Comparison of ENCODE assay signal across 27 mouse cellular contexts in genomic region chr15:9335341-9335740, GRCm38 (mm10). TPM values are rescaled to one million over a fixed set of nuclear protein-coding genes. Genes with fewer than 3 reads are reported as not detected.
"Had no signal": no experiment of that assay in that cellular context is flagged by ENCODE, and none has a peak within 500 bp of the region (broad histone marks: within the 10 kb centered on the region; RNA-seq: fewer than 3 reads in every experiment).

Gene Ugt3a2, plus strand, starts transcription at chr15:9335550.

- H3K27ac ChIP-seq: limb, embryonic 12.5 days; limb, embryonic 15.5 days; liver, embryonic 12.5 days; liver, embryonic 15.5 days; stomach, postnatal 0 days had no signal

- DNase-seq: left cerebral cortex, postnatal 4 days; lung, adult 2 months; lung, postnatal 14 days; lung, postnatal 4 days; midbrain, embryonic 14.5 days; thymus, adult 2 months; thymus, postnatal 25 days had no signal

- H3K4me2 ChIP-seq: limb, embryonic 12.5 days; limb, embryonic 15.5 days; liver, embryonic 12.5 days; liver, embryonic 15.5 days; midbrain, embryonic 11.5 days had no signal

- H3K4me1 ChIP-seq: limb, embryonic 12.5 days; limb, embryonic 15.5 days; liver, embryonic 12.5 days; liver, embryonic 15.5 days had no signal

- H3K9ac ChIP-seq: limb, embryonic 12.5 days; limb, embryonic 15.5 days; liver, embryonic 12.5 days; liver, embryonic 15.5 days had no signal

- H3K27me3 ChIP-seq: limb, embryonic 12.5 days; limb, embryonic 15.5 days; liver, embryonic 12.5 days; liver, embryonic 15.5 days had no signal

- H3K4me3 ChIP-seq: limb, embryonic 12.5 days; limb, embryonic 15.5 days; liver, embryonic 12.5 days; liver, embryonic 15.5 days had no signal

- ATAC-seq: intestine, postnatal 0 days; liver, embryonic 12.5 days had no signal

- H3K36me3 ChIP-seq: limb, embryonic 12.5 days; limb, embryonic 15.5 days; liver, embryonic 12.5 days; liver, embryonic 15.5 days had no signal

- H3K9me3 ChIP-seq: limb, embryonic 12.5 days; limb, embryonic 15.5 days; liver, embryonic 12.5 days; liver, embryonic 15.5 days had no signal

RNA-seq across cellular contexts. Expression of gene Ugt3a2, which starts in this region (rescaled TPM):
- total RNA-seq: layer of hippocampus, adult 8-10 months; layer of hippocampus, postnatal 10 days; left cerebral cortex, adult 8-10 months; left cerebral cortex, postnatal 14 days; left cerebral cortex, postnatal 4 days; megakaryocyte progenitor cell, adult 5-6 weeks; megakaryocyte-erythroid progenitor cell, adult 5-6 weeks; midbrain, postnatal 0 days had no signal
- polyA plus RNA-seq: intestine, embryonic 14.5 days; intestine, postnatal 0 days; limb, embryonic 12.5 days; limb, embryonic 15.5 days; lung, embryonic 16.5 days; midbrain, embryonic 11.5 days; midbrain, embryonic 14.5 days; midbrain, postnatal 0 days; neural tube, embryonic 11.5 days; neural tube, embryonic 14.5 days; small intestine, adult 2 months; stomach, embryonic 14.5 days had no signal
